Mouse (Mus musculus) testis, adult 2 months (tissue): ENCODE measurements at regions not wholly inside any gene's neighbourhood (a gene's known extent, or its start where the extent isn't known, plus 50 kb on each side); places are given as distances from the start of the nearest gene placed in this dataset.

Source experiments
- H3K27ac ChIP-seq: fragments of 200-500 bp; 2 replicates; pipeline ENCODE4 v1.5.1; 2012; ENCODE audit warnings: low read depth, low read length; ENCODE audit not compliant: control insufficient read depth, insufficient read depth
- H3K27me3 ChIP-seq: fragments of 200-500 bp; 2 replicates; pipeline ENCODE4 v1.6.1; 2012; ENCODE audit warnings: mild to moderate bottlenecking, low read length, moderate library complexity; ENCODE audit not compliant: control insufficient read depth, insufficient read depth
- H3K36me3 ChIP-seq: fragments of 200-500 bp; 2 replicates; pipeline ENCODE4 v1.6.1; 2012; ENCODE audit warnings: mild to moderate bottlenecking, low read length; ENCODE audit not compliant: control insufficient read depth, insufficient read depth
- H3K4me1 ChIP-seq: fragments of 200-500 bp; 2 replicates; pipeline ENCODE4 v1.6.1; 2012; ENCODE audit warnings: low read length; ENCODE audit not compliant: control insufficient read depth, insufficient read depth
- H3K4me3 ChIP-seq: fragments of 200-500 bp; 2 replicates; pipeline ENCODE4 v1.5.1; 2012; ENCODE audit warnings: low read depth, mild to moderate bottlenecking, low read length, moderate library complexity, mixed read lengths; ENCODE audit not compliant: control insufficient read depth
- CTCF ChIP-seq: fragments of 200-500 bp; IDR thresholded peaks from 2 replicates; pipeline ENCODE4 v1.5.1; 2012; ENCODE audit warnings: low read depth, mild to moderate bottlenecking, inconsistent platforms, low read length, moderate library complexity; ENCODE audit not compliant: control insufficient read depth, insufficient read depth, insufficient replicate concordance
- POLR2A ChIP-seq: fragments of 200-500 bp; IDR thresholded peaks from 2 replicates; pipeline ENCODE4 v1.6.1; 2012; ENCODE audit warnings: low read depth, mild to moderate bottlenecking, inconsistent platforms, low read length, moderate library complexity; ENCODE audit not compliant: control insufficient read depth

- TF ChIP-seq CTCF = no peak
- TF ChIP-seq POLR2A = no peak
- Histone ChIP-seq H3K4me3 (no peak overlapping the region), H3K27me3 (no peaks in the 10 kb centered on the region), H3K36me3 (no peaks in the 10 kb centered on the region), H3K27ac (no peak overlapping the region), H3K4me1 (no peaks in the 10 kb centered on the region)
These were observed 100.6 kb upstream of the Plcl2 start for GRCm38 (mm10) chr17:50408581-50408980.

- no peak for TF ChIP-seq CTCF
- no peak for TF ChIP-seq POLR2A
- Histone ChIP-seq H3K27ac (no peak overlapping the region), H3K27me3 (no peaks in the 10 kb centered on the region)
These were observed 99.9 kb upstream of the Plcl2 start for GRCm38 (mm10) chr17:50409271-50409670.

DNA sequence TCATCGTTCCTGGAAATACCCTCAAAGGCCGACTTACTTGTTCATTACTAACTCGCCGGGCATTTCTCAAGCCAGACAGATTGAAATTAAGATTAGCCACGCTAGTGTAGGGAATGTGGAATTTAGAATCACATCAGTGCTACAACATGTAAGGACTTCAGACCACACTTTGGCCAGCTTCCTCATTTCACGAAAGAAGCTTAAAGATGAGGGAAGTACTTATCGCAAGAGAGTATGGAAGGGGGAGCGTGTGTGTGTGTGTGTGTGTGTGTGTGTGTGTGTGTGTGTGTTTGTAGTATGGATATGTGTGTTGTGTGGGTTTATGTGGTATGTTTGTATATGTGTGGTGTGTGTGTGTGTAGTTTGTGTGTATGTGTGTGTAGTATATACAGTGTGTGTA lies 99.3 kb upstream of the Plcl2 start:
- Histone ChIP-seq H3K36me3 (no peaks in the 10 kb centered on the region), H3K27ac (no peak overlapping the region), H3K4me3 (no peak overlapping the region), H3K27me3 (no peaks in the 10 kb centered on the region), H3K4me1 (no peaks in the 10 kb centered on the region)
- TF ChIP-seq POLR2A (no peak), CTCF (no peak)

More at GRCm38 (mm10) chr17:50409271-50409670, 99.9 kb upstream of the Plcl2 start:
- Histone ChIP-seq H3K4me1 (no peaks in the 10 kb centered on the region), H3K4me3 (no peak overlapping the region), H3K36me3 (no peaks in the 10 kb centered on the region)

DNA sequence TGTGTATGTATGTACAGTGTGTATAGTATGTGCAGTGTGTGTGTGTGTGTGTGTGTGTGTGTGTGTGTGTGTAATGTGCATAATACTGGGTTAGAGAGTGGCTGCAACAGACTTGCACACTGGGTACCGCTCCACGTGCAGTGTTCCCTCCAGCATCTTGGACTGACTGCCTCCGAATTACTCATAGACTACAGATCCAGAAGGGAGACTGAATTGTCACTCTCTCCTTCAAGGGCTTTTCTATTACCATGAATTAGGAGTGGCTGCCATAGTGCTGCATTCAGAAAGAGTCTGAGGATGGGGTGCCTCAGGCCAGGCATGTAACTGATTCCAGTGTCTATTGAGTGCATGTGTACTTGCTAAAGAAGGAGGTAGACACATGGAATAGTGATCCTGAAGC lies 98.9 kb upstream of the Plcl2 start:
- Histone ChIP-seq H3K4me3 (no peak overlapping the region), H3K27ac (no peak overlapping the region), H3K4me1 (no peaks in the 10 kb centered on the region), H3K27me3 (no peaks in the 10 kb centered on the region), H3K36me3 (no peaks in the 10 kb centered on the region)
- TF ChIP-seq POLR2A (no peak), CTCF (no peak)

DNA sequence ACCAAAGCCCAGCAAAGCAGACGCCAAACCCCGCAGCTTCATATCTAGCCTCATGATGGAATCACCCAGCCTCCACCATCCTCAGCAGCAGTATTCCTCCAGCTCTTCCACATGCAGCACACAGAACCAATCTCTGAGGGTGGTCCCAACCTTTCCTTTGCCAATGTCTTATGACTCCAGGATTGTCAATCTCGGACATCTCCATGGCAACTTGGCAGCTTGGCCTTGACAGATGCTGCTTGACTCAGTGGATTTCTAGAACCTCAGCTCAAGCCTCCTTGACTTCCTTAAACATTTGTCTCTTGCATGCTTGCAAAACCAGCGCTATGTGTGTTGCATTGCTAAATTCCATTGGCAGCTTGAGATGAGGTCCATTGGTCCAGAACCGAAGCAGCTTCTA lies 96.8 kb upstream of the Plcl2 start:
- no peak overlapping the region for H3K27ac ChIP-seq
- no peaks in the 10 kb centered on the region for H3K4me1 ChIP-seq
- no peaks in the 10 kb centered on the region for H3K36me3 ChIP-seq
- no peak for TF ChIP-seq POLR2A
- no peak for TF ChIP-seq CTCF
- no peak overlapping the region for H3K4me3 ChIP-seq
- no peaks in the 10 kb centered on the region for H3K27me3 ChIP-seq

DNA sequence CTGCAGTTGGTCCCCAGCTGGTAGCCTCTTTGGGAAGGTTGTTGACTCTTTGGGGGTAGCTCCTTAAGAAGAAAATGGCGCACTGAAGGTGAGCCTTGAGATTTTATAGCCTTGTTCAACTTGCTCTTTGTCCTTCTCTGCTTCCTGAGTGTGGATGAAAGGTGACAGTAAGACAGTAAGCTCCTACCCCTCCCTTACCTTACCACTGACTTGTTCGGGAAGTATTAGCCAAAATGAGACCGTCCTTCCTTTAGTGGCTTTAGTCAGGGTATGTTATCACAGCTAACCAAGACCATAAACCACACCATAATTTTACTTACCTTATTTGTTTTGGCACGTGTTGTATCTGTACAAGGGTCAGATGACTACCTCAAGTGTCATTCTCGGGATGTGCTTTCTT lies 95.3 kb upstream of the Plcl2 start:
- Histone ChIP-seq H3K36me3 (no peaks in the 10 kb centered on the region), H3K27ac (no peak overlapping the region), H3K27me3 (no peaks in the 10 kb centered on the region), H3K4me1 (no peaks in the 10 kb centered on the region), H3K4me3 (no peak overlapping the region)
- TF ChIP-seq POLR2A = no peak
- no peak for TF ChIP-seq CTCF

DNA sequence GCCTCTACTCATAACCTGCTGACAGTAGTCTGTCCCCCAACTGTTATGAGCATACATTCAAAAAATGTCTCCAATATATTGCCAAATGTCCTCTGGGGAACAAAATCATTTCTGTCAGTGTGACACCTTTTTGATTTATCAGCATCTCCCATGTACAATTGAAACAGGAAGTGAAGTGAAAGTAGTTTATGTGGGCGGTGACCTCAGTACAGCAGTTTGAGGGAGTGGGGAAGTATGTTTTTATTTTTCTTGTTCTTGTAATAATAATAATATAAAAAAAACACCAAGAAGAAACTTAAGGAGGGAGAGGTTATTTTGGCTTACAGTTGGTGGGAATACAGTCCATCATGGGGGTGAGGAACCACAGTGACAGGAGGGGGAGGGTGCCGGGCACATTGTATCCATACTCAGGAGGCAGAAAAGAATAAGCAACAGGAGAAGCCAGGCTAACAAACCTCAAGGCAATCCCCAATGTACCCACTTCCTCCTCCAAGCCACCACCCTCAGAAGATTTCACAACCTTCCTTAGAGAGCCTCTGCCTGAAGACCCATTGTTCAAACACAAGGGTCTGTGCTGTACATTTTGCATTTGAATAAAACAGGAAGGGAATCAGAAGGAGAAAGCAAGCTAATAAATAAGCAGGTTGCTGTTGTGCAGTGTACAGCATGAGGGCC lies 93.7 kb upstream of the Plcl2 start:
- Histone ChIP-seq H3K36me3 (no peaks in the 10 kb centered on the region), H3K27ac (no peak overlapping the region), H3K27me3 (no peaks in the 10 kb centered on the region), H3K4me3 (no peak overlapping the region), H3K4me1 (no peaks in the 10 kb centered on the region)
- TF ChIP-seq CTCF (no peak), POLR2A (no peak)

- no peak overlapping the region for H3K27ac ChIP-seq
- no peaks in the 10 kb centered on the region for H3K27me3 ChIP-seq
- H3K4me3 ChIP-seq = no peak overlapping the region
- TF ChIP-seq POLR2A (no peak), CTCF (no peak)
- H3K4me1 ChIP-seq = no peaks in the 10 kb centered on the region
- H3K36me3 ChIP-seq = no peaks in the 10 kb centered on the region
These were observed 93.1 kb upstream of the Plcl2 start for GRCm38 (mm10) chr17:50416119-50416518.
